Comparison of ENCODE assay signal across 27 mouse cellular contexts in genomic region chr2:58795432-58795831, GRCm38 (mm10).
"Had no signal": no experiment of that assay in that cellular context is flagged by ENCODE, and none has a peak within 500 bp of the region (broad histone marks: within the 10 kb centered on the region; RNA-seq: fewer than 3 reads in every experiment).

No protein-coding gene starts in this region.

- H3K4me2 ChIP-seq: heart, embryonic 11.5 days; heart, embryonic 13.5 days; heart, embryonic 15.5 days; hindbrain, embryonic 13.5 days; hindbrain, embryonic 15.5 days; limb, embryonic 12.5 days; liver, embryonic 13.5 days; liver, embryonic 15.5 days had no signal

- H3K9ac ChIP-seq: heart, embryonic 13.5 days; heart, embryonic 15.5 days; hindbrain, embryonic 13.5 days; hindbrain, embryonic 15.5 days; limb, embryonic 12.5 days; liver, embryonic 13.5 days; liver, embryonic 15.5 days; liver, postnatal 0 days had no signal

- ATAC-seq: hindbrain, postnatal 0 days; intestine, embryonic 16.5 days had no signal

- H3K9me3 ChIP-seq: heart, embryonic 13.5 days; heart, embryonic 15.5 days; hindbrain, embryonic 13.5 days; hindbrain, embryonic 15.5 days; limb, embryonic 10.5 days; limb, embryonic 12.5 days; liver, embryonic 13.5 days; liver, embryonic 15.5 days had no signal

- H3K27ac ChIP-seq: gastrocnemius, adult 2 months; heart, adult 2 months; heart, embryonic 13.5 days; heart, embryonic 15.5 days; hindbrain, embryonic 13.5 days; hindbrain, embryonic 15.5 days; hindbrain, postnatal 0 days; layer of hippocampus, adult 2 months; left cerebral cortex, adult 2 months; limb, embryonic 10.5 days; limb, embryonic 12.5 days; liver, embryonic 13.5 days; liver, embryonic 15.5 days had no signal

- H3K36me3 ChIP-seq: heart, embryonic 13.5 days; heart, embryonic 15.5 days; hindbrain, embryonic 13.5 days; hindbrain, embryonic 15.5 days; limb, embryonic 10.5 days; limb, embryonic 12.5 days; liver, embryonic 13.5 days; liver, embryonic 15.5 days had no signal

- DNase-seq: gastrocnemius, adult 2 months; gastrocnemius, postnatal 10 days; gastrocnemius, postnatal 25 days; heart, adult 11 months; heart, adult 2 months; heart, postnatal 14 days; heart, postnatal 36 days; kidney, adult 11 months; kidney, adult 2 months; kidney, postnatal 10 days; kidney, postnatal 25 days; kidney, postnatal 4 days; liver; liver, embryonic 13.5 days; liver, postnatal 0 days had no signal

- H3K4me1 ChIP-seq: hindbrain, embryonic 15.5 days; limb, embryonic 10.5 days; limb, embryonic 12.5 days; liver, embryonic 13.5 days; liver, embryonic 15.5 days had no signal

- H3K4me3 ChIP-seq: gastrocnemius, adult 2 months; heart, adult 2 months; heart, embryonic 13.5 days; heart, embryonic 15.5 days; hindbrain, embryonic 13.5 days; hindbrain, embryonic 15.5 days; layer of hippocampus, adult 2 months; left cerebral cortex, adult 2 months; limb, embryonic 10.5 days; limb, embryonic 12.5 days; liver, embryonic 13.5 days; liver, embryonic 15.5 days had no signal

- H3K27me3 ChIP-seq: heart, embryonic 13.5 days; heart, embryonic 15.5 days; hindbrain, embryonic 13.5 days; hindbrain, embryonic 15.5 days; limb, embryonic 12.5 days; liver, embryonic 13.5 days; liver, embryonic 15.5 days had no signal
